Mouse (Mus musculus): ENCODE data around the gene Olfr311. TPM values are rescaled to one million over a fixed set of nuclear protein-coding genes. Genes with fewer than 3 reads are reported as not detected.
"Not testable (repeated sequence)": the region's sequence is repeated elsewhere in the genome, so short reads cannot be mapped to it uniquely, and the experiment has no call there.

Gene Olfr311
- polyA plus RNA-seq, 1 experiment from 2014 or later = not detected

GRCm38 (mm10) chr11:58829764-58830163 is 9.3 kb upstream of the Olfr311 start:
- Histone ChIP-seq H3K4me3 (no peak overlapping the region), H3K27me3 (ENCODE audit: insufficient read depth, poor library complexity, severe bottlenecking) (no peaks in the 10 kb centered on the region), H3K4me1 (replicated peaks) (no peaks in the 10 kb centered on the region), H3K27ac (no peak overlapping the region), H3K9me3 (no peaks in the 10 kb centered on the region), H3K36me3 (no peaks in the 10 kb centered on the region)
- DNase-seq (ENCODE audit: low spot score) = no peak
- 90% methylated on average over 3 of the region's 3 CpGs for WGBS

GRCm38 (mm10) chr11:58832541-58832940 is 6.5 kb upstream of the Olfr311 start:
- not testable (repeated sequence) for H3K4me1 ChIP-seq (replicated peaks); H3K4me3 ChIP-seq; DNase-seq (ENCODE audit: low spot score); H3K9me3 ChIP-seq; H3K27ac ChIP-seq; H3K27me3 ChIP-seq (ENCODE audit: insufficient read depth, poor library complexity, severe bottlenecking); H3K36me3 ChIP-seq
- WGBS = 81% methylated on average over 3 of the region's 3 CpGs

GRCm38 (mm10) chr11:58846919-58847461 is 7.9 kb downstream of the Olfr311 start, which contains the start of gene Gm12258:
TSS of gene Gm12258 (plus strand) at chr11:58847158.
- peak; percentile 87 for DNase-seq (ENCODE audit: low spot score)
- under 1% methylated on average over 24 of the region's 24 CpGs for WGBS
- no peaks in the 10 kb centered on the region; the same call in 1 of the 2 replicates for H3K9me3 ChIP-seq
- H3K27ac ChIP-seq = peak within 1 kb of the TSS; percentile 88
- peaks cover 12% of the 10 kb centered on the region for H3K4me1 ChIP-seq (replicated peaks)
- H3K27me3 ChIP-seq (ENCODE audit: insufficient read depth, poor library complexity, severe bottlenecking) = no peaks in the 10 kb centered on the region
- H3K4me3 ChIP-seq = peak within 1 kb of the TSS; percentile 83
- H3K36me3 ChIP-seq = peaks cover 32% of the 10 kb centered on the region

- Histone ChIP-seq H3K4me1 (replicated peaks) (peaks cover 12% of the 10 kb centered on the region), H3K36me3 (peaks cover 38% of the 10 kb centered on the region)
- 46% methylated on average over 9 of the region's 9 CpGs for WGBS
These were observed 8.6 kb downstream of the Olfr311 start for GRCm38 (mm10) chr11:58847636-58848035.

GRCm38 (mm10) chr11:58849731-58850130 is 10.7 kb downstream of the Olfr311 start:
- no peak for DNase-seq (ENCODE audit: low spot score)
- no peaks in the 10 kb centered on the region; the same call in 1 of the 2 replicates for H3K9me3 ChIP-seq
- peaks cover 49% of the 10 kb centered on the region for H3K36me3 ChIP-seq
- H3K27me3 ChIP-seq (ENCODE audit: insufficient read depth, poor library complexity, severe bottlenecking) = no peaks in the 10 kb centered on the region
- 62% methylated on average over 2 of the region's 2 CpGs for WGBS
- H3K27ac ChIP-seq = no peak overlapping the region
- H3K4me1 ChIP-seq (replicated peaks) = peaks cover 12% of the 10 kb centered on the region
- no peak overlapping the region for H3K4me3 ChIP-seq

More at GRCm38 (mm10) chr11:58847636-58848035, 8.6 kb downstream of the Olfr311 start:
- no peak for DNase-seq (ENCODE audit: low spot score)
- Histone ChIP-seq H3K27ac (peak overlapping the region; percentile 88), H3K4me3 (peak overlapping the region; percentile 83), H3K27me3 (ENCODE audit: insufficient read depth, poor library complexity, severe bottlenecking) (no peaks in the 10 kb centered on the region), H3K9me3 (no peaks in the 10 kb centered on the region; the same call in 1 of the 2 replicates)

GRCm38 (mm10) chr11:58860744-58861143 is 21.7 kb downstream of the Olfr311 start:
- no peaks in the 10 kb centered on the region for H3K4me1 ChIP-seq (replicated peaks)
- no peaks in the 10 kb centered on the region for H3K27me3 ChIP-seq (ENCODE audit: insufficient read depth, poor library complexity, severe bottlenecking)
- DNase-seq (ENCODE audit: low spot score) = no peak
- H3K4me3 ChIP-seq = no peak overlapping the region
- H3K27ac ChIP-seq = no peak overlapping the region
- peaks cover 57% of the 10 kb centered on the region for H3K36me3 ChIP-seq
- WGBS = 95% methylated on average over 8 of the region's 8 CpGs
- peaks cover 28% of the 10 kb centered on the region for H3K9me3 ChIP-seq

GRCm38 (mm10) chr11:58867039-58867953 is 28.2 kb downstream of the Olfr311 start, which contains the start of gene 2810021J22Rik:
TSS of gene 2810021J22Rik (plus strand) at chr11:58867216.
- WGBS = 5% methylated on average over 37 of the region's 37 CpGs
- Histone ChIP-seq H3K36me3 (peaks cover 32% of the 10 kb centered on the region), H3K9me3 (no peaks in the 10 kb centered on the region), H3K4me3 (peak within 1 kb of the TSS; percentile 76), H3K27ac (peak within 1 kb of the TSS; percentile 93), H3K27me3 (ENCODE audit: insufficient read depth, poor library complexity, severe bottlenecking) (no peaks in the 10 kb centered on the region), H3K4me1 (replicated peaks) (peaks cover 12% of the 10 kb centered on the region)
- DNase-seq (ENCODE audit: low spot score) = peak; percentile 86

GRCm38 (mm10) chr11:58867954-58868330 is 28.9 kb downstream of the Olfr311 start:
- Histone ChIP-seq H3K27me3 (ENCODE audit: insufficient read depth, poor library complexity, severe bottlenecking) (no peaks in the 10 kb centered on the region), H3K9me3 (no peaks in the 10 kb centered on the region), H3K36me3 (peaks cover 33% of the 10 kb centered on the region), H3K27ac (peak overlapping the region; percentile 93; the same call in 1 of the 2 replicates), H3K4me3 (peak overlapping the region; percentile 76), H3K4me1 (replicated peaks) (peaks cover 12% of the 10 kb centered on the region)
- no peak for DNase-seq (ENCODE audit: low spot score)
- WGBS = 89% methylated on average over 6 of the region's 6 CpGs

GRCm38 (mm10) chr11:58870961-58871360 is 31.9 kb downstream of the Olfr311 start:
- 94% methylated on average over 4 of the region's 4 CpGs for WGBS
- no peaks in the 10 kb centered on the region for H3K27me3 ChIP-seq (ENCODE audit: insufficient read depth, poor library complexity, severe bottlenecking)
- peaks cover 12% of the 10 kb centered on the region for H3K4me1 ChIP-seq (replicated peaks)
- no peaks in the 10 kb centered on the region for H3K9me3 ChIP-seq
- no peak overlapping the region for H3K4me3 ChIP-seq
- H3K27ac ChIP-seq = no peak overlapping the region
- no peak for DNase-seq (ENCODE audit: low spot score)
- H3K36me3 ChIP-seq = peaks cover 44% of the 10 kb centered on the region

GRCm38 (mm10) chr11:58883756-58884155 is 44.7 kb downstream of the Olfr311 start:
- H3K4me3 ChIP-seq = no peak overlapping the region
- DNase-seq (ENCODE audit: low spot score) = no peak

GRCm38 (mm10) chr11:58890511-58890910 is 51.5 kb downstream of the Olfr311 start:
- peaks cover 77% of the 10 kb centered on the region for H3K36me3 ChIP-seq
- H3K9me3 ChIP-seq = no peaks in the 10 kb centered on the region
- no peak overlapping the region for H3K27ac ChIP-seq
- no peak overlapping the region for H3K4me3 ChIP-seq
- DNase-seq (ENCODE audit: low spot score) = no peak
- no peaks in the 10 kb centered on the region for H3K27me3 ChIP-seq (ENCODE audit: insufficient read depth, poor library complexity, severe bottlenecking)
- H3K4me1 ChIP-seq (replicated peaks) = no peaks in the 10 kb centered on the region
- 94% methylated on average over 10 of the region's 10 CpGs for WGBS

More at GRCm38 (mm10) chr11:58883756-58884155, 44.7 kb downstream of the Olfr311 start:
- Histone ChIP-seq H3K4me1 (replicated peaks) (no peaks in the 10 kb centered on the region), H3K9me3 (no peaks in the 10 kb centered on the region), H3K36me3 (peaks cover 55% of the 10 kb centered on the region), H3K27ac (no peak overlapping the region), H3K27me3 (ENCODE audit: insufficient read depth, poor library complexity, severe bottlenecking) (no peaks in the 10 kb centered on the region)
- 88% methylated on average over 8 of the region's 8 CpGs for WGBS
